Mouse (Mus musculus) hindbrain, embryonic 12.5 days (tissue): ENCODE measurements at regions not wholly inside any gene's neighbourhood (a gene's known extent, or its start where the extent isn't known, plus 50 kb on each side); places are given as distances from the start of the nearest gene placed in this dataset.

Experiments
- ATAC-seq: fragments of 200-750 bp; cut with Nextera tagmentation; 2 replicates; pipeline ENCODE4 v1.8.0; 2017; ENCODE audit warnings: moderate TSS enrichment; ENCODE audit not compliant: low FRiP score
- H3K27ac ChIP-seq: fragments of 300-500 bp; sonication (generic); 2 replicates; pipeline ENCODE4 v1.5.1; 2016; ENCODE audit warnings: mild to moderate bottlenecking
- H3K27me3 ChIP-seq: fragments of 300-500 bp; sonication (generic); 2 replicates; pipeline ENCODE4 v1.6.1; 2016; ENCODE audit warnings: mild to moderate bottlenecking
- H3K36me3 ChIP-seq: fragments of 300-500 bp; sonication (generic); 2 replicates; pipeline ENCODE4 v1.6.1; 2016; ENCODE audit warnings: mild to moderate bottlenecking
- H3K4me1 ChIP-seq: fragments of 300-500 bp; sonication (generic); 2 replicates; pipeline ENCODE4 v1.6.1; 2016
- H3K4me2 ChIP-seq: fragments of 300-500 bp; sonication (generic); replicated peaks from 2 replicates; pipeline ENCODE4 v1.6.1; 2016; ENCODE audit warnings: mild to moderate bottlenecking
- H3K4me3 ChIP-seq: fragments of 300-500 bp; sonication (generic); 2 replicates; pipeline ENCODE4 v1.5.1; 2016; ENCODE audit warnings: mild to moderate bottlenecking
- H3K9ac ChIP-seq: fragments of 300-500 bp; sonication (generic); 2 replicates; pipeline ENCODE4 v1.6.1; 2016; ENCODE audit warnings: mild to moderate bottlenecking, moderate library complexity
- H3K9me3 ChIP-seq: fragments of 300-500 bp; sonication (generic); replicated peaks from 2 replicates; pipeline ENCODE4 v1.6.1; 2016; ENCODE audit warnings: mild to moderate bottlenecking
- WGBS: fragments of 180-500 bp; shearing (Covaris S2); methylation state at CpG from one replicate; pipeline ENCODE4 v1.1.7; 2016; 5-methylcytosine and 5-hydroxymethylcytosine counted together

DNA sequence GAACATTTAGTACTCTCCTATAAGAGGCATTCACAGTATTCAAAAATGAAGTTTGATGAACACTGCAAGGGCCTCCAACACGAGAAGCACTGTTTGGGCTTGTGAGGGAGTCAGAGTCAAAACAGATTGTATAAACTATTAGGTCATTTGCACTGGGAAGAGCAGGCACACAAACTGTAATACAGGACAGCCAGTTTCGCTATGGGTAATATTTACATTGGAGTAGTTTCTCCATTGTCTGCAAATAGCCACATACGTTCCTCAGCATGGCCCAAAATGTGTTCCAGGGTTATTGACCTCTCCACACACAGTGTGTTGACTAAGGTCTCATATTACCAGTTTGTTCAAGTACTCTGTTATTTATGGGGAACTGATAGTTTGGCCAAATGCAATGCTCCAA, 173.7 kb upstream of the Camk1g start:
- Histone ChIP-seq H3K9me3 (no peaks in the 10 kb centered on the region), H3K36me3 (no peaks in the 10 kb centered on the region), H3K4me3 (no peak overlapping the region), H3K27ac (no peak overlapping the region), H3K4me1 (peaks cover 9% of the 10 kb centered on the region), H3K9ac (no peak overlapping the region), H3K4me2 (no peak overlapping the region), H3K27me3 (no peaks in the 10 kb centered on the region)
- 65% methylated on average over 3 of the region's 3 CpGs for WGBS
- no peak for ATAC-seq

DNA sequence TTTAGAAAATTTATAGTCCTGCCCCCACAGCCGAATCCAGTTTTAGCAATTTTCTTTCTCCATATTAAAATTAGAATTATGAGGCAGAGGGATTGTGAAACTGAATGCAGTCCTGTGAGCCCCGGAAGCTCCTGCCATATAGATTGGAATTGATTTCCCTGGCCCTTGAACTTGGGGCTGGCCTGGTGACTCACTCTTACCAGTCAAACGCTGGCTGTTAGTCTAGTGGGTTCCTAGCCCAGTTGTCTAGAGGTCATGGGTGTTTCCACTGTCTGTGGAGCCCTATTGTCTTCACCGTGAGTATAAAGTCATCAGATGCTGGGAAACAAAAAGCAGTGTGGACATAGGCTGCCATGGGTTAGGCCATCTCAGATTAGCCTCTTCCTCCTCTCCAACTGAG, 173.2 kb upstream of the Camk1g start:
- Histone ChIP-seq H3K27me3 (no peaks in the 10 kb centered on the region), H3K4me2 (no peak overlapping the region), H3K9me3 (no peaks in the 10 kb centered on the region), H3K9ac (no peak overlapping the region), H3K4me3 (no peak overlapping the region), H3K4me1 (peaks cover 9% of the 10 kb centered on the region), H3K27ac (no peak overlapping the region), H3K36me3 (no peaks in the 10 kb centered on the region)
- 67% methylated on average over 4 of the region's 4 CpGs for WGBS
- no peak for ATAC-seq

DNA sequence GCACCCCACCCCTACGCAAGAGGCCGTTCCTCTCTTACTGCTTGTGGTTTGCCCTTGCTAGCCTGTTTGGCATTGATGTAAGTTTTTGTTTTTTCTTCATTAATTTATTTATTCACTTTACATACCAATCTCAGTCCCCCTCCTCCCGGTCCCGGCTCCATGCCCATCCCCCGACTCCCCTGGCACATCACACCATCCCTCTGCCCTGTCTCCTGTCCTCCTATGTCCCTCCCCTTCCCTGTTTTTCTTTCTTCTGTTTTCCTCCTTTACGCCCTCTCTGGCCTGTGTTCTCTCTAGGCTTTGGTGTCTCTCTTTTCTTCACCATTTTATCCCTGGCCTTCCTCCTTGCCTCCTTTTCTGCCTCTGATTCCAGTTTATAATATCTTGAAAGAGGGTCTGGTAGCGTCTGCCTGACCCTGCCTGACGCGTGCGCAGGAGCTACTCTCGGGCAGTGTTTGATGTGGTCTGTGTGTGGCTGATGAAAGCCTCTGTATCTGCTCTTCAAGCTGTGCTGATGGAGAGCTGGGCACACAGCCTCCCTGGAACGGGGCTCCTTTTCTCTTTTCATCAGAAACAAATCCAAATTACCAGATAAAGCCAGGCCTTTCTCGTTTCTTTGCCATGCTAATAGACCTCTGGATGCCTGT, 172.0 kb upstream of the Camk1g start:
- Histone ChIP-seq H3K4me1 (peaks cover 9% of the 10 kb centered on the region), H3K4me3 (no peak overlapping the region), H3K27me3 (no peaks in the 10 kb centered on the region), H3K9ac (0 out of 2 replicates have a peak overlapping the region, but pooled peaks have one; percentile 27), H3K9me3 (no peaks in the 10 kb centered on the region), H3K36me3 (no peaks in the 10 kb centered on the region), H3K4me2 (peak overlapping the region; percentile 34), H3K27ac (no peak overlapping the region)
- peak; percentile 68 for ATAC-seq
- 20% methylated on average over 13 of the region's 13 CpGs for WGBS

DNA sequence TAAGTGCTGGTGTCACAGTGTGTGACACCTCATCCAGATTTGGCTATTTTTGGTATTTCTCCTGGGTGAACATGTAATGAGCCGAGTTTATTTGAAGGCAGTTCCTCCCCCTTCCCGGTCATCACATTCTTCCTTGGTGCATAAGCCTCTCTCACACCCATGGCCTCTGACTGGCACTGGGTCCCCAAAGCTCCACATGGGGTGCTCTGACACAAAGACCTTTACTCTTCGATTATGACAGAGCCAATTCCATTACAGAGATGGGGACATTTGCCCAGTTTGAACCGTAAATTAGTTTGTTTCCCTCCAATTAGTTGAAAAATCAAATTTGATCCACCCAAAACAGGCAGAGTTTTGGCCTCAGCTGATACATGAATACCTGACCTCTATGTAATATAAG, 171.2 kb upstream of the Camk1g start:
- no peaks in the 10 kb centered on the region for H3K27me3 ChIP-seq
- H3K9ac ChIP-seq, result no peak overlapping the region
- H3K9me3 ChIP-seq, result no peaks in the 10 kb centered on the region
- no peak for ATAC-seq
- 81% methylated on average over 4 of the region's 4 CpGs for WGBS
- H3K36me3 ChIP-seq, result no peaks in the 10 kb centered on the region
- H3K27ac ChIP-seq, result no peak overlapping the region
- H3K4me3 ChIP-seq, result no peak overlapping the region
- H3K4me1 ChIP-seq, result peaks cover 9% of the 10 kb centered on the region
- H3K4me2 ChIP-seq, result no peak overlapping the region

DNA sequence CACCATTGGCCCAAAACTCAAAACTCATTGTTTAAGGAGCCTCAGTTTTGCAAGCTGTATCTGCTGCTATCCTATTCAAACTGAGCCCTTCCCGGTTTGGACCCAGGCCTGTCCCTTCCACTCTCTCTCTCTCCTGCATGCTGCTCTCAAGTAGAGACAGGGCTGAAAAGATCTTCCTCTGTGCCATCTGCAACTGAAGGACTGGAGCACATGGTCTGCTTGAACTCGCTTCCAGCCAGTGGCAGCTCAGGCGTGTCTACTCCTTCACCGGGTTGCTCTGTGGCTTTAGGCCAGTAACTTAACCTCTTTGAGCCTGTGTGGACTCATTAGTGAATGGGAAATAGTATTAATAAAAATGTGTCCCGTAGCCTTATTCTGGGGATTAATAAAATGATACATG, 170.4 kb upstream of the Camk1g start:
- H3K9me3 ChIP-seq, result no peaks in the 10 kb centered on the region
- H3K4me3 ChIP-seq, result no peak overlapping the region
- H3K27ac ChIP-seq, result no peak overlapping the region
- no peak overlapping the region for H3K9ac ChIP-seq
- H3K4me1 ChIP-seq, result peaks cover 9% of the 10 kb centered on the region
- H3K36me3 ChIP-seq, result no peaks in the 10 kb centered on the region
- 73% methylated on average over 5 of the region's 5 CpGs for WGBS
- no peak overlapping the region for H3K4me2 ChIP-seq
- ATAC-seq, result no peak
- no peaks in the 10 kb centered on the region for H3K27me3 ChIP-seq

DNA sequence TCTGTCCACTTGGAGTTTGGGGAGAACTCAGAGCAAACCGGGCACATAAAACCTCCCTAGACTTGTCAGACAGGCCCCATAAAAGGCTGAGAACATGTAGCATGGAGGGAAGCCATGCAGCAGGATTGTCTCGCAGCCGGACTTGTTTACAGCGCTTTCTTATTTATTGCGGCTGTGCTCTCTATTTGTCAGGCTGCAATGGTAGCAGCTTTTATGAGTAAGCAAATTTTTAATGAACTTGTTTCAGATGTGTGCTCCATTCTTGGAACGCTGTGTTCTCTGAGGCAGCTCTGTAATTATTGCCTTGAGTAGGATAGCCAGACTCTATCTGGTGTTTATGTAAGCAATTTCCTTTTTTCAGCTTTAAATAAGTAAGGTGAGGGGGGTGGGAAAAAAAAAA, 169.2 kb upstream of the Camk1g start:
- H3K4me2 ChIP-seq, result no peak overlapping the region
- no peak overlapping the region for H3K9ac ChIP-seq
- 84% methylated on average over 6 of the region's 6 CpGs for WGBS
- H3K27ac ChIP-seq, result no peak overlapping the region
- H3K27me3 ChIP-seq, result no peaks in the 10 kb centered on the region
- peaks cover 9% of the 10 kb centered on the region for H3K4me1 ChIP-seq
- no peaks in the 10 kb centered on the region for H3K36me3 ChIP-seq
- no peak overlapping the region for H3K4me3 ChIP-seq
- no peak for ATAC-seq
- no peaks in the 10 kb centered on the region for H3K9me3 ChIP-seq

DNA sequence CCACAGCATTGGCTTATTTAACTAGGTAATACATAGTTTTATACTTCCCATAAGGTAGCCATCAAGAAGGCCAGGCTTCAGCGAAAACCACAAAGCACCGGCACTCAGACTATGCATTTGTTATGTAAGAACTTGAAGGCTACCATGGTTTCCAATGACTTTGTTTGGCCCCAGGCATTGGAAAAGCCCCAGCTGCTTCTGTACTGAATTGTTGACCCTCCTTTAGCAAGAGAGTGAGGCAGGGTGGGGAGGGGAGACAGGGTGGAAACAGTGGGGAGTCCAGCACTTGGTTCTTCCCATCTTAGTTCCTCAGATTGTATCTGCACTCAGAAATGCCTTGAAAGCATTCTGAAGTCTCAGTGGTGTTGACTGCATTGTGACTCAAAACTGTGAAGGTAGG, 168.3 kb upstream of the Camk1g start:
- H3K27me3 ChIP-seq, result no peaks in the 10 kb centered on the region
- H3K9ac ChIP-seq, result no peak overlapping the region
- no peaks in the 10 kb centered on the region for H3K9me3 ChIP-seq
- no peak for ATAC-seq
- H3K27ac ChIP-seq, result no peak overlapping the region
- no peak overlapping the region for H3K4me3 ChIP-seq
- 74% methylated on average over 2 of the region's 2 CpGs for WGBS
- no peaks in the 10 kb centered on the region for H3K36me3 ChIP-seq
- no peak overlapping the region for H3K4me2 ChIP-seq
- H3K4me1 ChIP-seq, result peaks cover 9% of the 10 kb centered on the region

DNA sequence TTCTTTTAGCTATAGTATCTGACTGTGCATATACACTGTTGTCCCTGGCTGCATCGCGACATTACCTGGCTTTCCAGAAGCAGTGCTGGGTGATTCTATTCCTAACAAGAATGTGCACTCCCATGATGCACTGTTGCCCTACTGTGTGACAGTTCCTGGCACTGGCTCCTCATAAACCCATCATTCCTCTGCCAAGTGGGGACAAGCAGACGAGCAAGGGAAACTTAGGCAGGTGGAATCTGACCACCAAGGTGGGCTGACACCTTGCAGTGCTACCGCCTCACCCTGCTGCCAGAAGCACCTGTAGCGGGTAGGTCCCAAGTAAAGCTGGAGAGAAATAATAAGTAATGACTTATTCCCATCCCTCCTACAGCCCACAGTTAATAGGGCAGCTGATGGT, 167.5 kb upstream of the Camk1g start:
- ATAC-seq, result no peak
- Histone ChIP-seq H3K4me3 (no peak overlapping the region), H3K4me2 (no peak overlapping the region), H3K9ac (no peak overlapping the region), H3K4me1 (peaks cover 9% of the 10 kb centered on the region), H3K27me3 (no peaks in the 10 kb centered on the region), H3K9me3 (no peaks in the 10 kb centered on the region), H3K36me3 (no peaks in the 10 kb centered on the region), H3K27ac (no peak overlapping the region)
- WGBS, result 87% methylated on average over 5 of the region's 5 CpGs

DNA sequence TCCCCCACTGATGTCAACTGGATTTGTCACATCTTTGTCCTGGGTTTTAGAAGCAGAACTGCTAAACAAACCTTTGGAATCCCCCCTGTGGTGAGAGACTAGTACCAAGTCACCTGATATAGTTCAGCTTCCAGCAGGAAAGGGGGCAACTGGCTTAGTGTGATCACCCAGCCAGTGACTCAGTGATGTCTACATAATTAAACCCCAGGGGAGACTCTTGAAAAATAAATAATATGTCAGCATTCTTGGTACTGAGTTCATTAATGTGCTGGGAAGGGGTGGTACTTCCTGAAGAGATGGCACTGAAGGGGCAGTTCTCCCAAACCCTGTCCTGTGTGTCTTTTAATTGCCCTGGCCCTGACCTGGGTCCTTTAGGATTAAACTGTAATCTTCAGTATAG, 166.5 kb upstream of the Camk1g start:
- no peak overlapping the region for H3K9ac ChIP-seq
- H3K27ac ChIP-seq, result no peak overlapping the region
- H3K9me3 ChIP-seq, result no peaks in the 10 kb centered on the region
- no peaks in the 10 kb centered on the region for H3K36me3 ChIP-seq
- H3K27me3 ChIP-seq, result no peaks in the 10 kb centered on the region
- ATAC-seq, result no peak
- H3K4me1 ChIP-seq, result peaks cover 3% of the 10 kb centered on the region; the same call in 1 of the 2 replicates
- no peak overlapping the region for H3K4me2 ChIP-seq
- H3K4me3 ChIP-seq, result no peak overlapping the region

DNA sequence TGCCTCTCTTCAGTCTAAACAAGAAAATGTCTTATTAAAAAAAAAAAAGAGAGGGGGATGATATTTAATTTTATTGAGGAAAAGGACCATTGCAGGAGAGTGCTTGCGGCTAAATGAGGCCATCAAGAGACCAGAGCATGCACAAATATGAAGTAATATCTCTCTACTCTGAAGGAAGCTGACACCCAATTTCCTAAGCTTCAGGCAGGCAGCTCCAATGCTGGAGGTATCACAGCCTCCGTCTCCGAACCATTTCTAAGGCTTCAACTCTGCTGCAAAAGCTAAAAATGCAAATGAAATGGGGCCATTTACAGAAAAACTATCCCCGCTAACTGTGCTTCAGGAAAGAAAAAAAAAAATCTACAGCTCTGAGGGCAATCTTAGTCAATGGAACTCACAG, 164.4 kb upstream of the Camk1g start:
- Histone ChIP-seq H3K27me3 (no peaks in the 10 kb centered on the region), H3K9ac (no peak overlapping the region), H3K4me2 (no peak overlapping the region), H3K4me1 (peaks cover 3% of the 10 kb centered on the region; the same call in 1 of the 2 replicates), H3K27ac (no peak overlapping the region), H3K4me3 (no peak overlapping the region), H3K9me3 (0 out of 2 replicates have a peak, but pooled peaks cover under 1% of the 10 kb centered on the region), H3K36me3 (no peaks in the 10 kb centered on the region)
- 75% methylated on average over 4 of the region's 4 CpGs for WGBS
- ATAC-seq, result no peak

DNA sequence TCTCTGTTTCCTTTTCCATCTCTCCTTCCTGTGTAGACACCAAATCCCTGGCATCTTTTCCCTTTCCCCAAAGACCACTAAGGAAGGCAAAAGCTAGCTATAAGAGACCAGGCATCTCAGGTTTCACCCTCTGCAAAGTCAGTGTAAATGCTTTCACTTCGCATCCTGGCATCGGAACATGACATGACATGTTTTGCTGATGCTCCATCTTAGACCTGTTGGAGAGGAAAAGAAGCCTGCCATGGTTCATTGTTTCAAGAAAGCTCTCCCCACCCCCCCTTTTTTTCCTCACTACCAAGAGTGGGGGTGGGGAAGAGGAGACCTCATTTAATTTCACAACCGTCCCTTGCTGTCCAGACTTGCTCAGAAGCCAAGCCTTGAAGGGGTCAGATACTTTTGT, 156.4 kb upstream of the Camk1g start:
- no peaks in the 10 kb centered on the region for H3K36me3 ChIP-seq
- no peak overlapping the region for H3K27ac ChIP-seq
- 49% methylated on average over 3 of the region's 3 CpGs for WGBS
- no peak overlapping the region for H3K4me2 ChIP-seq
- 0 out of 2 replicates have a peak, but pooled peaks cover 6% of the 10 kb centered on the region for H3K9me3 ChIP-seq
- no peaks in the 10 kb centered on the region for H3K4me1 ChIP-seq
- no peaks in the 10 kb centered on the region for H3K27me3 ChIP-seq
- no peak for ATAC-seq
- H3K9ac ChIP-seq, result no peak overlapping the region
- H3K4me3 ChIP-seq, result no peak overlapping the region

DNA sequence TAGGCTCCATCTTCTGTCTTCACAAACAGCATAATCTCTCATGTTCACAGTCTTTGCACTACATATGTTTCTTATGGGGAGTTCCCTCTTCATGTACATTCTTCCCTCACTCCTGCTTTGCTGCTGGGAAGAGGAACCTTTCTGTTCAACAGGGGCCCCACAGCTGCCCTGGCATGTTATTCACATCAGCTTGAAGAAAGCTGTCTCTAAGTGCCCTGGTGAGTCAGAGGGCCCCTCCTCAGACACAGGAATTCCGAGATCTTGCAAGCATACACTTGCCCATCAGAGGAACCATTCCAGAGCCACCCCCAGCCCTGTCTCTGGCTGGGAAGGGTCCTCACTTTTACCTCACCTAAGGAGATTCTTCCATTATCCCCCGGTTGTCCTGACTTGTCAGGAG, 151.9 kb upstream of the Camk1g start:
- no peaks in the 10 kb centered on the region for H3K4me1 ChIP-seq
- no peak overlapping the region for H3K4me2 ChIP-seq
- no peaks in the 10 kb centered on the region for H3K36me3 ChIP-seq
- no peak for ATAC-seq
- no peak overlapping the region for H3K9ac ChIP-seq
- no peaks in the 10 kb centered on the region for H3K27me3 ChIP-seq
- no peak overlapping the region for H3K27ac ChIP-seq
- H3K4me3 ChIP-seq, result no peak overlapping the region
- H3K9me3 ChIP-seq, result no peaks in the 10 kb centered on the region
- WGBS, result 64% methylated on average over 2 of the region's 2 CpGs

DNA sequence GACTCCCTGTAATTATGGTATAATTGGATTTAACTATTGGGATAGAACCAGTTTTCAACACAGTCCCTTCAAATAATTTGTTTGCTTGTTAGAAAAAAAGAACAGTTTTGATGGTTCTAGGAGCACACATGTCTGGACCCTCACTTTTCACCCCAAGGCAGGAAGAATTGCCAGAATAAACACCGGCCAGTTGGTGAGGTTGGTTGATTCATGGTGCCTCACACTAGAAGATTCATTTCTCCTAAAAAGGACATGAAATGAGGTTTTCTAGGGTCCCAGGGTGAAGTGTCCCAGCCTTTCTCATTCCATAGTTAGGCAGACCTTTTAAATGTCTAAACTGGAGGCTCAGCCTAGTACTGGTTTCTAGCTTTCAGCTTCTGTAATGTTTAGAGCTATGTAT, 148.7 kb upstream of the Camk1g start:
- H3K27me3 ChIP-seq, result no peaks in the 10 kb centered on the region
- H3K9me3 ChIP-seq, result no peaks in the 10 kb centered on the region
- H3K36me3 ChIP-seq, result no peaks in the 10 kb centered on the region
- H3K4me2 ChIP-seq, result no peak overlapping the region
- no peak overlapping the region for H3K4me3 ChIP-seq
- H3K4me1 ChIP-seq, result 0 out of 2 replicates have a peak, but pooled peaks cover 4% of the 10 kb centered on the region
- 88% methylated on average over 1 of the region's 1 CpGs for WGBS
- H3K27ac ChIP-seq, result no peak overlapping the region
- no peak for ATAC-seq
- no peak overlapping the region for H3K9ac ChIP-seq
